Mouse (Mus musculus): ENCODE results near the gene Cldnd1.

Cldnd1 gene

DNA sequence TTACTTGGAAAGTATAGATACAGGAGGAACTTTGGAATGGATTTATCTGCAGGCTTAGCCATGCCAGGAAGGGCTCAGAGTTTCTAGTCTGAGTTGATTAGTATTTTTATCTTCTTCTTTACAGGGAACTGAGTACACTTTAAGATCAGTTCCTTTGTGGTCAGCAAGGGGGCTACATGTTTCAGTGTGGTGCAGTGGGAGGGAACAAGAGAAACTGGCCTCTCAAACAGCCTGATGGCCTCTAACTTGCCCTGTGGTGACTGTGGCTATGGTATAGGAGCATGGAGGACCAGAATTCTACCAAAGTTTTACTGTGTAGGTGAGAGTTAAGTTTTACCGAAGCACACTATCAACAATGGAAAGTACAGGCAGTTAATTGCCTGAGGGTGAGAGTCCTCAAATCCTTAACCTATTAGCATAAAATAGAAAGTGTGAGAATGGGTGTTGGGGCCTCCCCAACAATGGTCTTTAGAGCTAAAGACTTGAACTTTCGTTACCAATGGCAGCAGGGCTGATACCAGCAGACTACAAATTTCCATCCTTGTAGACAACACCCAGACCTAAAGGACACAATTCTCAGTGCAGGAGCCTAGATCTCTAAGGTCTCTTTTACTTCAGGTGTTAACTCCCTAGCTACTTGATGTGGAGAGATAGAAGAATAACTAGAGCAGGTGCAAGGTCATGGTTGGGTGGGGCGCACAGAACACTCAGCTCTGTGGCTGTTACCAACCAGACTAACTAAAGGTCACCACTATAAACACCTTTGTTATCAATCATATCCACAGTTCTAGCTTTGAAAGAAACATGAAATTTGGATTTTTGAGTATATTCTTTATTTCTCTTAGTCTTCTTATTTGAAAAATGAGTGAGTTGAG is 18.9 kb upstream of the Cldnd1 start:
- DNase-seq (ENCODE audit: low spot score in 2 of 2), result no peak

DNA sequence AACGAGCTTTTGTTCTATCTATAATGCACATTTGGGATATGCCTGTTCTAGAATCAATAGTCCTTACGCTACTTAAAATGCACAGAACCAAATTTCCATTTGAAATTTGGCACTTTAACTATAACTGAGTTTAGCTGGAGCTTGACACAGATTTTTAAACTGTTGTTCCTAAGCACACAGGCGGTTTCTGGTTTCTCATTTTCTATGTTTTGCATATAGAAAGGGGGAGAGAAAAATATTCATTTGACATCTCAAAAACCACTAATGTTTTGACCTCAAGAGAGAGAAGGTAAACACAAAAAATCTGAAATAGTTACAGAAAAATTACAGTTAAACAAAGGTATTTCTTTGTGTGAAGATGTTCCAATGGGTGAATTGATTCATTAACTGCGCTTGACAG is 18.2 kb upstream of the Cldnd1 start:
- no peak for DNase-seq (ENCODE audit: low spot score in 2 of 2)

DNA sequence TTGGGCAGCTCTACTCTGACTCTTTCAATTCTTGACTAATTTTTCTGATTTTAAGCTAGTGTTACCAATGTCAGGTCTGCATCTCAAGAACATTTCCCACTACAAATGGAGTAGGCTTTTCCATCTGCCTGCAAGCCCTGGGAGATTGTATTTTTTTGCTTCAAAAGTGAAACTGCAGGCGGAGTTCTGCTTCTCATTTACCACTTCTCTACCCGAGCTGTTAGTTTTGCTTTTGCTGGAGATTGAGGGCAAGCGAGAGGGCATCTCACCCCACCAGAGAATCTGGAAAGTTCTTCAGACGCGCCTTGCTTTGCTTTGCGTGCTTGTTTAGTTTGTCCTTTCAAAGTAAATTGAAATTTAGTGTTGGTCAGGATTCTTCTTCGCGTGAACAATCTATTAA is 15.5 kb upstream of the Cldnd1 start:
- DNase-seq (ENCODE audit: low spot score in 2 of 2), result no peak

DNA sequence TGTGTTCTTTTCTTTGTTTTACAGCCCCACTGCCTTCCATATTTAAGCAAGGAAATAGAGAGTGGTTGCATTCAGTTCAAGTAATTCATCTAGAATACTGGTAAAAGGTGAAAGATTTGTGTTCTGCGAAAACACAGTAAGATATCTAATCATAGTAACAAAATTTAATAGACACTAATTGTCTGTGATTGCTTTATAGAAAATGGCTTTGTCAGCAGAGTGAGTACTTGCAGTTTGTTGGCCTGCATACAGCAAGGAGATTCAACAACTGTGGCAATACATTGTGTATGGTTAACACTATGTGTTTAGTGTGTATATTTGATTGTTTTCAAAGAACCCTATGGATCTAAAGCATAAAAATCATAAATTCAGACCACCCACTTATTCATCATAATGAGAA is 14.6 kb upstream of the Cldnd1 start:
- no peak for DNase-seq (ENCODE audit: low spot score in 2 of 2)

DNA sequence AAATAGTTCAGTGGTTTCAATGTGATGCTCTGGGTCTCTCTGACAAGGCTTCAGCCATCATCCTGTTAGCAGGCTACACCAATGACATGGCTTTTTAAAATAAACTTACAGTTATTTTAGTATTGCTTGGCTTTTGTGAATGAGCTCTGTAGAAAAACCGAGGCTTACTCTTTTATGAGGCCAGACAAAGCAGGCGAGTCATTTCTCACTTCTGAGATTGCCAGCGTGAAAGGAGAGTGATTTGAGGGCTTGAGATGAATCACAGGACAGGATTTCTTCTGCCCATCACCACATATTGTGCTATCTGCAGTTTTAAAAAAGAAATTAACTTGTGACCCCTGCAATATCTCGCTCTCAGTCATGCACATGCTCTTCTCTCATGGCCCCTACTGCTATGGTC is 12.7 kb upstream of the Cldnd1 start:
- DNase-seq (ENCODE audit: low spot score in 2 of 2), result no peak

DNA sequence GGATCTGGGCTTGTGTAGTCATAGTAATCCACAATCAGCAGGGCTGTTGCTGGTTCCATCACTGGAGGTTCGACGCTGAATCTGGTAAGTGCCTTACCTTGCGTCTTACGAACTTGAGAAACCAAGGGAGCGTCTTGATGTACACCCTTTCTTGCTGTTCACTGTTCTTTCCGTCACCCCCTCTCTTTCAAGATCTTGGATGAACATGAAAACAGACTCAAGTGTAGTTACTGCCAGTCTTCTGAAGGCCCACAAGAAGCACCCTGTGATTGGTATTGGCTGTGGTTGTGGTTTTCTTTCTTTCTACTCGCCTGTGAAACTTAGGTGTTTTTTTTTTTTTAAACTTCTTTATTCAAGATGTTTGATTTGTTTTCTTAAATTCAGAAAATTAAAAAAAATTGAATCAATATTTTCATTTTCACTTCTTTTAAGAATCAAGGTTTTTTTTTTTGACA is 9.0 kb upstream of the Cldnd1 start, which contains the start of gene Gpr15:
Gene Gpr15, minus strand, starts transcription at position 405 of the 455 bp plus-strand sequence.
- no peak for DNase-seq (ENCODE audit: low spot score in 2 of 2)

DNA sequence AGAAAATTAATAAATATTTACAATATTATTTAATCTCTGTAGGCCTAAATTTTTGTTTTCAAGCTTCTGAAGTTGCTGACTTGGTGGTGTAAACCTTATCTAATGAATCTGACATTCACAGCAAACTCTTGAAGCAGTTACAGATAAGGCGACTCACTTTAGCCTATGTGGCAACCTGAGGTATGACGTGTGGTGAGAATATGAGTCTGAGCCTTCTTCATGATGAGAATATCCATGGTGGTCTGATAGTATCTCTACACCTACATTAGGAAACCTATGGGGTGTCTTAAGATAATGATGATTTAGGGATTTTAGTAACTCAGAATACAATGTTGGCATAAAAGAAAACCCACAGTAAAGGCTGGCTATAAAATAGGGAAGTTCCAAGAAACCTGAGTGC is 5.4 kb upstream of the Cldnd1 start:
- no peak for DNase-seq (ENCODE audit: low spot score in 2 of 2)

DNA sequence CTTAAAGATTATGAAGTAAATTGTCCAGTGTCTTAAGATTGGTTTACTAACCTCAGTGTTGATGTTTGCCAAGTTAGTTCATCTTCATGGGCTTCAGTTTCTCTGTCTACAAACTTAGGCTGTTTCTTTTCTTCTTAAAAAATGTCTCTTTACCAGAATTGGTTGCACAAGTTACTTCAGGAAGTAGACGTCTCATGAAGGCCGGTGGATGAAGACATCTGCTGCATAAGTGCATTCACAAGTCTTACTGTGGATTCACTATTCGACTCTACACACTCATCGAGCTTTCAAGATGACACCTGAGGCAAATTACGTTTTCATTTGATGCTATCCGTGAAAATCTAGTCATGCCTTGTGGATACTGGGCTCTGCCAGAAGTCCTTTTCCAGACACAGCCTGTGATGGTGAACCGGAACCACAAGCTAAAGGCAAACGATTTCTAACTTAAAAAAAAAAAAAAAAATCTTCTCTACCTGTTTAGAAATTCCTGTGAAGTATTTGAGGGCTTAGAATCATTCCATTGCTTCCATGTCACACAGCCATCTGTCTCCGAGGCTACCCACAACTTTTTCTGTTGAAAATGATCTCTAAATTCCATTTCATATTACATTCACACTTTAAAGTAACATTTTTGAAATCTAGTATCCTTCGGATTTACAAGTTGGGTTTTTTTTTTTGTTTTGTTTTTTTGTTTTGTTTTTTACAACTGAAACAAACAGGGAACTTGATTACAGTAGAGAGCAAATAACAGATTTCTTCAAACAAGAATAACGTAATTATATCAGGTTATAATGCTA is 832 bp upstream of the Cldnd1 start:
- DNase-seq (ENCODE audit: low spot score in 2 of 2), result no peak

DNA sequence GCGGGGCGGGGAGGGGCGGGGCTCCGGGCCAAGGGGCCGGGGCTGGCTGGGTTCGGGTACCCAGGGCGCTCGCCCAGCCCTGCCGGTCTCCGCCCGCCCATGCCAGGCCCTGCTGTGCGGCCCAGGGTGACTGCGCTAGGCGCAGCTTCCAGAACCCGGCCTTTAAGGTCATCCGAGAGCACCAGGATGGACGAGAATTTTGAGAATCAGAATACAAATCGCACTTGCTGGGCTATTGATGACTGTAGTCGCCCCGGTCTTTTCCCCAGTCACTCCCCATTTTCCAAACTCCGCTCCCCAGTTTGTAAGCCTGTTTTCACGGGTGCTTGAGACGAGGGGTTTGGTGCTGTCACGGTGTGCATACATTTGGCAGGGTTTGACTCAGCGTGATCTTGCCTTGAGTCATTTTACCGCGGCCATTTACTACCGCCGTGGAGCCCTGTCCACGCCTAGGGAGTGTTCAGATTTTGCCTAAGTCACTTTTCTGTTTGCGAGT is 514 bp downstream of the Cldnd1 start:
- DNase-seq (ENCODE audit: low spot score in 2 of 2), result peak; percentile 42 to 46

DNA sequence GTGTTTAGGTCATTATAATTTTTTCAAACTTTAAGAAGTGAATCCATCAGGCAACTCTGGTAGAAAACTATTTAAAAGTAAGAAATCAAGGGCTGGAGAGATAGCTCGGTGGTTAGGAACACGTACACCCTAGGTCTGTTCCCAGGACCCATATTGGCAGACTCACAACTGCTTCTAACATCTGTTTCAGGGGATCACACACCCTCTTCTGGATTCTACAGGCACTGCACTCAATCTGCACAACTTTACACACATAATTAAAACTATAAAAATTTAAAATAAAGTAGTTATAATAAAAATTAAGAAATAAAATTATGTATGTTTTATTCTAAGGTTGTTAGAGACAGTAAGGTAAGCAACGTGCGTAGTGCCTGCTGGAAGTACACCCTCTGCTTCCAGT is 10.5 kb downstream of the Cldnd1 start:
- no peak for DNase-seq (ENCODE audit: low spot score in 2 of 2)

DNA sequence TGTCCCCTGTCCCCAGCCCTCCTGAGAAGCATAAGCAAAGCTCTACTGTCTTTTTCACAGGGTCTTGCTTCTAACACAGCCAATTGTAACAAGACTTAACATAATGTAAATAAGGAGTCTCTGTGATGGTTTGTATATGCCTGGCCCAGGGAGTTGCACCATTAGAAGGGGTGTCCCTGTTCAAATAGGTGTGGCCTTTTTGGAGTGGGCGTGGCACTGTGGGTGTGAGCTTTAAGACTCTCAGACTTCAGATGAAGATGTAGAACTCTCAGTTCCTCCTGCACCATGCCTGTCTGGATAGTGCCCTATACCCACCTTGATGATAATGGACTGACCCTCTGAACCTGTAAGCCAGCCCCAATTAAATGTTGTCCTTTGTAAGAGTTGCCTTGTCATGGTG is 11.1 kb downstream of the Cldnd1 start:
- DNase-seq (ENCODE audit: low spot score in 2 of 2), result no peak

DNA sequence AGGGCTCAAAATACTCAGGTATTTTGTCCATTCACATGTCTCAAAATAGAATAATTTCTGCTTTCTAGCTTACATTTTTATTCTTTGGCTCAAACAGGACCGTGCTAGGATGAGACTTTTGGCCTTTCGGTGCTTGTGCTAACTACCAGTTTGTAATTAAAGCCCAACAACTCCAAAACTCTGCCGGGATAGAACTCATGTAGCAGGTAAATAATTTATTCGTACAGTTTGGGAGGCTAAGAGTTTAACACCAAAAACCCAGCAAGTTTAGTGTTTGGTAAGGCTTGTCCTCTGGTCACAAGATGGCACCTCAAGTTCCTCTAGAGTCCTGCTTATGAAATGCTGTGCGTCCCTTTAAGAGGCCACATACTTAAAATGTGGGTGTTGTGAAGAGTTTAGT is 13.0 kb downstream of the Cldnd1 start:
- no peak for DNase-seq (ENCODE audit: low spot score in 2 of 2)

DNA sequence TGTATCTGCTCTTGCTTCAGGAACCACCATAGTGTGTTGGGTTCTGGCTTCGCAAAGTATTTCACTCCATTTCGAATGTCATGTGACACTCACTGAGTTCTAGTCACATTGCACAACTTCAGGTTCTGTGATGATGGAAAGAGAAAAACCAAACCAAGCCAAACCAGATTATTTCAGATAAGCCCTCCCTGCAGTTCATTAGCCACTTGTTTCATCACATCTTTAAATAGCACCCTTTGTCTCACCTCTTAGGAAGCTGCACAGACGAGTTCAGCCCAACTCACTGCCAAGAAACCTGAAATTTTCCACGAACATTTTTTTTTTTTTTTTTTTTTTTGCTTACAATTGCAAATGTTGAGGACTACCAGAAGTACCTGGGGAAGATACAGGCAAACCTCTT is 19.0 kb downstream of the Cldnd1 start:
- DNase-seq (ENCODE audit: low spot score in 2 of 2), result no peak

DNA sequence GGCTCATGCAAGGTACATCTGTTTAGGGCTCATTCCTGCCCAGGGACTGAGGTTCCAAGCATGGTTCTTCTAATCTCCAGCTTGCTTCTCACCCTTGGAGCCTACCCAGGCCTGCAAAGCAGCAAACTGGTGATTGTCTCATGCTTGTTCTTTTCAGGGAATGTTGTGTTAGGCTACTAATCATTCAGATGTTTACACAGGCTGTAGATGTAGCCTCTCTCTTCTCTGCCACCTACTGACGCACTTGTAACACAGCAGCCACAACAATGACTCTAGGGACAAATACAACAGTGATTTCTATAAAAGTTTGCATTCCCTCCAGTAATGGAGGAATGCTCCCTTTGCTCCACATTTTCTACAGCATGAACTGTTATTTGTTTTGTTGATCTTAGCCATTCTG is 23.6 kb downstream of the Cldnd1 start:
- no peak for DNase-seq (ENCODE audit: low spot score in 2 of 2)

DNA sequence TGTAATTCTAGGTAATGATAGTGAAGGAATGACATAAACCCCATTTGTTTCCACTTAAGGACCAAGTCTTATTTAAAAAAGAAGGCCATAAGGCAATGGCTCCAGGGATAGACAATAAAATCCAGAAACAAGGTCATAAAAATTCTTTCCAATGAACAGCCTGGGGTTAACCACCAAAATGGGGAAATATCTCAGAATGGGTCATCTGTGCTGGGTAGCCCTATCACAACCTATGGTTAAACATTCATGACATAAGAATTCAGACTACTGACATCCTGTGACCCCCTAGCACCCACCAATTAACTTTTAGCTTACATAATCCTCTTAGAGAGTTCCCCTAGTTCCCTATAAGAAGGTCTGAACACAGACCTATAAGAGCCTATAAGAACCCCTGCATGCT is 28.5 kb downstream of the Cldnd1 start:
- no peak for DNase-seq (ENCODE audit: low spot score in 2 of 2)

DNA sequence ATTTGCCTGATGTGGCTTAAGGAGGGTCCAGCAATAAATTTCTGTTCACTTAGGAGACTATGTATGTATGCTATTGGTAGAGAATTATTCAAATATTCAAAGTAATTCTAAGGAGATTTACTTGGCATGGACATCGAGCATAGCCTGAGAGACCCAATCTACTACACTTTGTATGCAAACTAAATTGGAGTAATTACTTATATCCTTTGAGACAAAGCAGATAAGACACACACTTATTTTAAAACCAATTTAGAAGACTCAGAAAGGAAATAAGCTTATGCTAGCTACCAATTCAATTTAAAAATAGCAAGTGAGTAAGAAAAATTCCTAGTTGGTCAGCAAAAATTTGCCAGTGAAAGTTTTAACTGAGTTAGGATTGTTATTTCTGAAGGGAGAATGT is 35.4 kb downstream of the Cldnd1 start, which contains the start of gene Olfr172:
Gene Olfr172, minus strand, starts transcription at position 101 of the 400 bp plus-strand sequence.
- DNase-seq (ENCODE audit: low spot score in 2 of 2), result no peak
